Mouse (Mus musculus) cerebellum, postnatal 25 days (tissue): Measurements from ENCODE around the gene Fkbp2.

Experiments used
- DNase-seq, 2 experiments: peaks; one replicate each; pipeline ENCODE4 v3.0.0; 2021; ENCODE audit warnings: mixed read lengths in 2 of 2

Fkbp2 gene

GRCm38 (mm10) chr19:6939106-6940002 lies 40.9 kb downstream of the Fkbp2 start:
- peak; percentile 49 to 51 for DNase-seq

DNA sequence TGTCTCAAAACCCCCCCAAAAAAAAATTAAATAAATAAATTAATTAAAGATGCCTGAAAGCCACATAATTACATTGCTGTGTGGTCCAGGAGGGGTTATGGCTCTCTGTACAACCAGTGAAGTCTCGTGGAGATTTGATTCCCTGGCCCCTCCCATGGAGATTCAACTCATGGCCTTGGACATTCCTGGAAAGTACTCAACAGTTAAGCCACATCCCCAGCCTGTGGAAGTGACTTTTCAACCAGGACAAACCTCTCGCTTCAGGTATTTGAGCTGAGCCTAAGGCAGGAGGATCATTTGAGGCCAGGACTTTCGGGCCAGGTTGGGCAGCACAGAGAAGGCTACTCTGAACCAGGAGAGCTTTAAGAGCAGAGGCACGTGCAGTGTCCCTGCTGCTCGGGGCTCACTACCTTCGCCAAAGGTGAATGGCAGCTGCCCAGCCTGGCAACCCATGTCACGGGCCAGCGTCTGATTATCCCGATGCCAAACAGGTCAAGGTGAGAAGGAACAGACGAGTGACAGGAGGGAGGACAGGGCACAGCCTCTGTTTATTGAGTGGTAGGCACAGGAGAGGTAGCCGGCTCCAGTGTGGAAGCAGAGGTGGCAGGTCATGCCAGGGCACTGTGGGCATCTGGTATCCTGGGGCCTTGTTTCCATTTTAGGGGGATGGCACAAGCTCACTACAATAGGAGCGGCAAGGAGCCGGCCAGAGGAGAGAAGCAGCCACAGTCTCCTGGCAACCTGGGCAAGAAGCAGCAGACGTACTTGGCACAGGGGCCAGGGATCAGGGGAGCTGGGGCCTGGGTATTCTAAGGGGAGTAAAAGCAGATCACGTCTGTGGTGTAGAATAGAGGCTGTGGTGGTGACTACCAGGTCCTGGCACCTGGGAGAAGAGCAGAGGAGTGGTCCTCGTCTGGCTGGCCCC lies 42.5 kb downstream of the Fkbp2 start:
- peak; percentile 76 to 79 for DNase-seq

GRCm38 (mm10) chr19:6936299-6936698 lies 44.0 kb downstream of the Fkbp2 start:
- DNase-seq = peak; percentile 48 to 67

DNA sequence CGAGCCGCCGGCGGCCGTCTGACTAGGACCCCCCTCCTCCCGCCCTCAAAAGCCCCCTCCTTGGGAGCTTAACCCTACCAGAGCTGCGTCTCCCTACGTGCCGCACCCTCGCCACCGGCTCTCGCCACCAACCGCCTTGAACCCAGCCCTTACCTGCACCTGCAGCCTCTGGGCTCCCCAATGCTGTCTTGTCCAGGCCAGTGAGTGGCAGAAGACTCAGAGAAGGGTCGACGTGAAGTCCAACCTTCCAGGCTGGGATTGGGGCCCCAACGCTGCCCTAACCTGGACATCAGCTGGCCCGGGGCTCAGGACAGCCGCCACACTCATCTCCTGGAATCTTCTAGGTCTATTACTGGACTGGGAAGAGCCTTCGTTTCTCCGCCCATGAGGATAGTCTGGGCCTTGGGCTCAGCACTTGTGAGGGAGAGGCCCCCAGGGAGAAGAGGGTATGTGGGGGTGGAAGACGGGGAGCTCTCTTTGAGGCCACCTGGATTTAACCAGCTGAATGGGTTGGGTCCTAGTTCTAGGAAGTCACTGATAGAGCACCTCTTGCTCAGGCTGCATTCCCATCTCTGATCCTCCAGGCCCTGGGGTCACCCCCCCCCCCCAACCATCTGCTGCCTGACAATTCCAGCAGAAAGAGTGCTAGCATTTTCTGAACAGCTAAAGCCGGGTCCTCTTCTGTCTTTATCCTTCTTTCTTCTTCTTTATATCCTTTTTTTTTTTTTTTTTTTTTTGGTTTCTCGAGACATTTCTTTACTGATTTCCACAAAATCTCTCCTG lies 45.9 kb downstream of the Fkbp2 start, which contains the start of gene Kcnk4:
Gene Kcnk4, minus strand, starts transcription at position 321 of the 783 bp plus-strand sequence.
- DNase-seq = peak; percentile 32 to 65

DNA sequence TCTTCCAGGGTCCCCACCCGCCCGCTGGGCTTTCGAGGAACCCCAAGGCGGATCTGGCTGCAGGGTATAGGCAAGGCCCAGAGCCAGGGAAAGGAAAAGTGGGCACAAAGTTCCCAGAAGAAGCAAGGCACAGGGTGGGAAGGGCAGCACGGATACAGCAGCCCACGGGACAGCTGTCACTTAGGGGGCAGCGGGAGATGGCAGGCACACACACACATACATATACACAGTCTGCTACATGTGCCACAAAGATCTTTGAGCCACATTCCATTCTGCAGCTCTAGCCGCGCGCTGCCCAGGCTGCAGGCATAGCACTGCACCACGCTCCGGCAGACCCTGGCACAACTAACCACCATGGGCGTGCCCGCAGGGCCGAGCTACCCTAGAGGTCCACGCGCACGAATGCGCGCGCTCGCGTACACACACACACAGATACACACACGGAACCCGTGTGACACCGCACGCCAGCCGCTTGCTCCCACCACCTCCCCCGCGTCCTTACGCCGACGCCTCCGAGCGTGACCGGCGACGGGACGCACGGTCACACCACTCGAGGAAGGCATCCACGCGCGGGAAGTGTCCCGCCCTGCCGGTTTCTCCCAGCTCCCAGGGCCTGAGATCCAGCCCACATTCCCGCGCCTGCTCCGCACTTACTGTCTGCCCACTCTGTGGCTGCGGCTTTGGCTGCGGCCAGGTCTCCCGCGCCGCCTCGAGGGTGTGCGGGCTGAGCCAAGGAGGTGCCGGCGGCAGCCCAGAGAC lies 46.7 kb downstream of the Fkbp2 start:
- DNase-seq = peak; percentile 76 to 81

DNA sequence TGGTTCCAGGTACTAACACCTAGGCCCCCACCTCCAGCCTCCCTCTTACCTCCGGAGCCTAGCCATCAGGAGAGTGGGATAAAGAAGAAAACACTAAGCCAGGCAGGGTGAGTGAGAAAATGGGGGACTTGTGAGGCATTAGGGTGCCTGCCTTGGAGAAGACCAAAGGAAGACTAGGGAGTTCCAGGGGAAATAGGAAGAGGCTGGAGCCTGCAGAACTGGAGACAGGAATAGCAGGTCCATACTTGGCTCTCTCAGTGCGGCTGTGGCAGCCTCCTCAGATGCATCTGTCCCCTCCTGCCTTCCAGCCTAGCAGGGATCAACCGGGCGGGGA lies 47.2 kb downstream of the Fkbp2 start:
- DNase-seq = no peak

GRCm38 (mm10) chr19:6932018-6932417 lies 48.3 kb downstream of the Fkbp2 start:
- no peak for DNase-seq

- peak in 1 of 2 experiments; percentile 48 for DNase-seq
These were observed 49.3 kb downstream of the Fkbp2 start for GRCm38 (mm10) chr19:6931002-6931401.

- DNase-seq = peak in 1 of 2 experiments; percentile 22
These were observed 52.2 kb downstream of the Fkbp2 start for GRCm38 (mm10) chr19:6928080-6928479.
